Mouse (Mus musculus): Measurements from ENCODE around the gene Hoxa2. TPM values are rescaled to one million over a fixed set of nuclear protein-coding genes. Genes with fewer than 3 reads are reported as not detected.

The Hoxa2 gene
- polyA plus RNA-seq, 1 experiment from 2014 or later = 1.2 TPM

- Histone ChIP-seq H3K27me3 (peaks cover 100% of the 10 kb centered on the region), H3K4me1 (replicated peaks) (peaks cover 4% of the 10 kb centered on the region; the same call in 1 of the 2 replicates), H3K4me3 (no peak overlapping the region), H3K9ac (no peak overlapping the region), H3K4me2 (peak overlapping the region; percentile 4; the same call in 1 of the 2 replicates), H3K27ac (no peak overlapping the region), H3K9me3 (replicated peaks) (no peaks in the 10 kb centered on the region), H3K36me3 (no peaks in the 10 kb centered on the region)
- no peak for ATAC-seq (replicated peaks; ENCODE audit: insufficient number of reproducible peaks, insufficient read depth, low FRiP score, low read depth)
- WGBS = 3% methylated on average over 19 of the region's 19 CpGs
Measured at GRCm38 (mm10) chr6:52185222-52185621, 20.6 kb upstream of the Hoxa2 start.

GRCm38 (mm10) chr6:52184668-52185067, 20.0 kb upstream of the Hoxa2 start:
- Histone ChIP-seq H3K27ac (no peak overlapping the region), H3K9me3 (replicated peaks) (no peaks in the 10 kb centered on the region), H3K27me3 (peaks cover 100% of the 10 kb centered on the region), H3K4me3 (no peak overlapping the region), H3K9ac (no peak overlapping the region), H3K36me3 (no peaks in the 10 kb centered on the region), H3K4me2 (no peak overlapping the region), H3K4me1 (replicated peaks) (peaks cover 4% of the 10 kb centered on the region; the same call in 1 of the 2 replicates)
- WGBS = 17% methylated on average over 6 of the region's 6 CpGs
- no peak for ATAC-seq (replicated peaks; ENCODE audit: insufficient number of reproducible peaks, insufficient read depth, low FRiP score, low read depth)

GRCm38 (mm10) chr6:52183311-52184080, 18.9 kb upstream of the Hoxa2 start:
- Histone ChIP-seq H3K9ac (no peak overlapping the region), H3K36me3 (no peaks in the 10 kb centered on the region), H3K4me2 (no peak overlapping the region), H3K27me3 (peaks cover 100% of the 10 kb centered on the region), H3K27ac (no peak overlapping the region), H3K4me1 (replicated peaks) (peaks cover 4% of the 10 kb centered on the region; the same call in 1 of the 2 replicates), H3K9me3 (replicated peaks) (no peaks in the 10 kb centered on the region), H3K4me3 (no peak overlapping the region)
- no peak for ATAC-seq (replicated peaks; ENCODE audit: insufficient number of reproducible peaks, insufficient read depth, low FRiP score, low read depth)
- WGBS = 26% methylated on average over 10 of the region's 10 CpGs

GRCm38 (mm10) chr6:52182793-52183192, 18.2 kb upstream of the Hoxa2 start:
- no peaks in the 10 kb centered on the region for H3K36me3 ChIP-seq
- WGBS = 43% methylated on average over 1 of the region's 1 CpGs
- H3K4me3 ChIP-seq = no peak overlapping the region
- H3K27ac ChIP-seq = no peak overlapping the region
- ATAC-seq (replicated peaks; ENCODE audit: insufficient number of reproducible peaks, insufficient read depth, low FRiP score, low read depth) = no peak
- no peak overlapping the region for H3K4me2 ChIP-seq
- H3K9me3 ChIP-seq (replicated peaks) = no peaks in the 10 kb centered on the region
- peaks cover 4% of the 10 kb centered on the region; the same call in 1 of the 2 replicates for H3K4me1 ChIP-seq (replicated peaks)
- H3K27me3 ChIP-seq = peaks cover 100% of the 10 kb centered on the region
- H3K9ac ChIP-seq = no peak overlapping the region

- Histone ChIP-seq H3K4me1 (replicated peaks) (peaks cover 4% of the 10 kb centered on the region; the same call in 1 of the 2 replicates), H3K4me2 (no peak overlapping the region), H3K27me3 (peaks cover 100% of the 10 kb centered on the region), H3K4me3 (no peak overlapping the region), H3K27ac (no peak overlapping the region), H3K36me3 (no peaks in the 10 kb centered on the region), H3K9ac (no peak overlapping the region), H3K9me3 (replicated peaks) (no peaks in the 10 kb centered on the region)
- no peak for ATAC-seq (replicated peaks; ENCODE audit: insufficient number of reproducible peaks, insufficient read depth, low FRiP score, low read depth)
- WGBS = 47% methylated on average over 2 of the region's 2 CpGs
Measured at GRCm38 (mm10) chr6:52182030-52182429, 17.4 kb upstream of the Hoxa2 start.

- WGBS = 23% methylated on average over 3 of the region's 3 CpGs
- Histone ChIP-seq H3K4me1 (replicated peaks) (peaks cover 4% of the 10 kb centered on the region; the same call in 1 of the 2 replicates), H3K9ac (no peak overlapping the region), H3K4me2 (peak overlapping the region; percentile 34; the same call in 1 of the 2 replicates), H3K36me3 (no peaks in the 10 kb centered on the region), H3K4me3 (0 out of 2 replicates have a peak overlapping the region, but pooled peaks have one; percentile 51), H3K27me3 (peaks cover 100% of the 10 kb centered on the region), H3K27ac (no peak overlapping the region), H3K9me3 (replicated peaks) (no peaks in the 10 kb centered on the region)
- ATAC-seq (replicated peaks; ENCODE audit: insufficient number of reproducible peaks, insufficient read depth, low FRiP score, low read depth) = no peak
Measured at GRCm38 (mm10) chr6:52180726-52181125, 16.1 kb upstream of the Hoxa2 start.

- 19% methylated on average over 11 of the region's 11 CpGs for WGBS
- no peak overlapping the region for H3K27ac ChIP-seq
- peak overlapping the region; percentile 34; the same call in 1 of the 2 replicates for H3K4me2 ChIP-seq
- H3K27me3 ChIP-seq = peaks cover 100% of the 10 kb centered on the region
- ATAC-seq (replicated peaks; ENCODE audit: insufficient number of reproducible peaks, insufficient read depth, low FRiP score, low read depth) = no peak
- no peaks in the 10 kb centered on the region for H3K36me3 ChIP-seq
- no peak overlapping the region for H3K9ac ChIP-seq
- peaks cover 2% of the 10 kb centered on the region; the same call in 1 of the 2 replicates for H3K4me1 ChIP-seq (replicated peaks)
- H3K9me3 ChIP-seq (replicated peaks) = no peaks in the 10 kb centered on the region
- H3K4me3 ChIP-seq = peak overlapping the region; percentile 51; the same call in 1 of the 2 replicates
Measured at GRCm38 (mm10) chr6:52180213-52180710, 15.6 kb upstream of the Hoxa2 start.

GRCm38 (mm10) chr6:52179690-52180089, 15.1 kb upstream of the Hoxa2 start:
- peak overlapping the region; percentile 34 for H3K4me2 ChIP-seq
- H3K9ac ChIP-seq = peak overlapping the region; percentile 3; the same call in 1 of the 2 replicates
- no peaks in the 10 kb centered on the region for H3K9me3 ChIP-seq (replicated peaks)
- 11% methylated on average over 10 of the region's 10 CpGs for WGBS
- no peak overlapping the region for H3K27ac ChIP-seq
- H3K27me3 ChIP-seq = peaks cover 100% of the 10 kb centered on the region
- H3K4me1 ChIP-seq (replicated peaks) = peaks cover 2% of the 10 kb centered on the region; the same call in 1 of the 2 replicates
- no peak for ATAC-seq (replicated peaks; ENCODE audit: insufficient number of reproducible peaks, insufficient read depth, low FRiP score, low read depth)
- peak overlapping the region; percentile 51 for H3K4me3 ChIP-seq
- no peaks in the 10 kb centered on the region for H3K36me3 ChIP-seq

GRCm38 (mm10) chr6:52178918-52179665, 14.5 kb upstream of the Hoxa2 start:
- Histone ChIP-seq H3K9me3 (replicated peaks) (no peaks in the 10 kb centered on the region), H3K36me3 (no peaks in the 10 kb centered on the region), H3K27me3 (peaks cover 99% of the 10 kb centered on the region), H3K27ac (peak overlapping the region; percentile 28; the same call in 1 of the 2 replicates), H3K9ac (peak overlapping the region; percentile 3; the same call in 1 of the 2 replicates), H3K4me1 (replicated peaks) (0 out of 2 replicates have a peak, but pooled peaks cover 2% of the 10 kb centered on the region), H3K4me2 (peak overlapping the region; percentile 34), H3K4me3 (peak overlapping the region; percentile 51)
- no peak for ATAC-seq (replicated peaks; ENCODE audit: insufficient number of reproducible peaks, insufficient read depth, low FRiP score, low read depth)
- WGBS = 11% methylated on average over 4 of the region's 4 CpGs

GRCm38 (mm10) chr6:52177806-52178205, 13.2 kb upstream of the Hoxa2 start:
- Histone ChIP-seq H3K4me2 (peak overlapping the region; percentile 37), H3K9ac (peak overlapping the region; percentile 21; the same call in 1 of the 2 replicates), H3K27me3 (peaks cover 99% of the 10 kb centered on the region), H3K9me3 (replicated peaks) (no peaks in the 10 kb centered on the region), H3K27ac (no peak overlapping the region), H3K4me3 (peak overlapping the region; percentile 51), H3K36me3 (no peaks in the 10 kb centered on the region), H3K4me1 (replicated peaks) (peaks cover 4% of the 10 kb centered on the region)
- 8% methylated on average over 9 of the region's 9 CpGs for WGBS
- ATAC-seq (replicated peaks; ENCODE audit: insufficient number of reproducible peaks, insufficient read depth, low FRiP score, low read depth) = no peak
